Mouse (Mus musculus) natural killer cell, adult 2 months (primary cell): ENCODE measurements around the gene Gucy1b1.

Experiments
- DNase-seq, 2 experiments: peaks; one replicate each; pipeline ENCODE4 v3.0.0; 2022; ENCODE audit warnings: low spot score in 2 of 2

The Gucy1b1 gene

GRCm38 (mm10) chr3:82074201-82074851 lies at the start of gene Gucy1b1:
Gene Gucy1b1 (minus strand): TSS chr3:82074689.
- DNase-seq, result peak; percentile 5 to 17

DNA sequence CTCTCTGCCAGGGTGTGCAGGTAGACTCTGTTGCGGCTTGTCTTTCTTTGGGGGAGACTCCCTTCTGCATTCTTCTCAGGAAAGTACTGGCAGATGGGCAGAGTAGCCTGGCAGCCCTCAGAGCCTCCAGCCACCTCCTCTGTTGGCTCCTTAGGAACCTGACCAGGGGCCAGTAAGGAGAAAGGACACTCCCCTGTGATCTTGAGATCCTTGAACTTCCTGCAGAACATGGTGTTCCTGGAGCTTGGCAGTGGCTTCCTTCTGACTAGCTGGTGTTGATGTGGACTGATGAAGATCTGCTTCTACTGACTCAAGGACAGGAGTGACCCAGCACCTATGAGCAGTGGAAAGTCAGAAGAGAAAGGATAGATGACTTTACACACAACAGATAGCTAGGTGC lies 44.4 kb upstream of the Gucy1b1 start:
- DNase-seq, result no peak

- DNase-seq, result no peak
Observed at GRCm38 (mm10) chr3:82112439-82112838, 38.0 kb upstream of the Gucy1b1 start.

DNA sequence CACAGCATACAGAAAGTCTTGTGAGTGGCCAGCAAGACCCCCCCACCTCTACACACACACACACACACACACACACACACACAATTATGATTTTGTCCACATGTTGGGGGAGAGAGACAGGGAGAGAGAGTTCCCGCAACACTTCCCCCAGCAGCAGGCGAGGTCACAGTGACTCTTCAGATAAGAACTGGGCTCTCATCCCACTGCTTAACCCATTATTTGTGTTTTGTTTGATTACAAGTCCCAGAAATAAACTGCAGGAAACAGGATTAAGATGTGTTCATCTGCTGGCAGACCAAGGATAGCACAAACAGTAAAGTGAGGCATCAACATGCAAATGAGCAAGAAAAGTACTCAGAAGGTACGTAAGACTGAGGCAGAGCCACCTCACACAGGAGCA lies 37.5 kb upstream of the Gucy1b1 start:
- no peak for DNase-seq

GRCm38 (mm10) chr3:82108951-82109350 lies 34.5 kb upstream of the Gucy1b1 start:
- no peak for DNase-seq

DNA sequence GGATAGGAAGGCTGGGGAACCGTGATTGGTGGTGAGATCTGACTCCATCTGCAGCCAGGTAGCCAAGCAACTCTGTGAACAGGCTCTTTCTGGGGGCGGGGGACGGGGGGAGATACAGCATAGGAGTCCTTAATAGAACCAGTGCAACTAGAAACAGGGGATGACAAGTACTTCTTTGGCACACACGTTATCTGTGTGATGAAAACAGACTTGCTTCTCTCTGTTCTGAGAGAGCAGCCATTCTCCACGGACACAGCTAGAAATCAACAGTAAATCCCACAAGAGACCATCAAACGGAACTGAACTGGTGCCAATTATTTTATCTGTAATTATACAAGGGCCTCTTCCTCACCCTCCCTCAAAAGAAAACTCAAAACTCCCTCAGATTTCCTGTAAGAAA lies 29.7 kb upstream of the Gucy1b1 start:
- no peak for DNase-seq

DNA sequence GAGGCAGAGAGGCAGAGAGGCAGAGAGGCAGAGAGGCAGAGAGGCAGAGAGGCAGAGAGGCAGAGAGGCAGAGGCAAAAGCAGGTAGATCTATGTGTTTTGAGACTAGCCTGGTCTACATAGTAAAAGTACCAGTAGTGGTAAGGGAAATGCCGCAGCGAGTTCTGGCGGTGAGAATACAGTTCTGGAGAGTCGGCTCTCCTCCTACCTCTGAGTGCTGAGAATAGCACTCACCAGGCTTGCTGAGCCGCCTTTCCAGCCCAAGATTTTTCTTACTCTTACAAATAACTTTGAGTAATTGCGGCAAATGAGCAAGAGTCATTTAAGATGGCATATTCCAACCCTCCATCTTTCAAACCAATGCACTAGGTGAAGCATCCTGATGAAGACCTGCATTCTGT lies 24.6 kb upstream of the Gucy1b1 start:
- DNase-seq, result no peak

DNA sequence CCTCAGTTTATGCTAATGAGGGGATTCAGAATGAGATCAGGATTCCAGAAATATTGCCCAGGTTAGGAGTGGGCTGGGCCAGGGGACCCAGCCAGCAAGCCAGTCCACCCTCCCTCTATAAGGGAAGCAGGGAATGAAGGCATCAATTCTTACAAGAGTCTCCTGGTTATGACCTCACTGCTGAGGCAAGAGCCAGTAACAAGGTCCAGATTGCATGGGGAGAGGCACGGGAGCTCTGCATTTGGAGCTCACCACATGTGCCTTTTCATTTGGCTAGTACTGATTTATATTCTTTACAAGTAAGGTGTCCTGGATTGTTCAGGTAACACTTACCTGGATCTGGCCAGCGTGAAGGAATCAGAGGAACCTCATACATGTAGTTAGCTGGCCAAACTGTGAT lies 22.3 kb upstream of the Gucy1b1 start:
- DNase-seq, result no peak

DNA sequence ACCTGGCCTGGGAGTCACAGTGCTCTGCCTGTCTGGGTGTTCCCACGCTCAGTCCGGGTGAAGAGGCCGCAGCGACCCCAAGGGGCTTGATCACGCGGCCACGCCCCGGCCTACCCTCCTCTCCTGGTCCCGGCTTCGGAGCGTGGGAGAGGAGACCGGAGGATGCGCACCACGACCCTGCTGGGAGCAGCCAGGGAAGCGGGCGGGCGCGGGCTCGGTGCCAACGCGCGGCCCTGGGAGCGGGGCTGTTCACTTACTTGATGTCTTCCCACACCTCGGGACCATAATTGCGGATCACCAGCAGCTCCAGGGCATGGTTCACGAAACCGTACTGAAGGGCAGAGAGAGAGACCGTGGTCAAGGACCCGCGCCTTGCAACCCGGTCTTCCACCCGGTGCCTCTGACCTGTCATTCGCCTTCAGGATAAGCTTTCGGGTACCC lies 728 bp downstream of the Gucy1b1 start:
- no peak for DNase-seq

GRCm38 (mm10) chr3:82067830-82068229 lies 6.7 kb downstream of the Gucy1b1 start:
- DNase-seq, result no peak

GRCm38 (mm10) chr3:82061402-82062180 lies 12.9 kb downstream of the Gucy1b1 start:
- DNase-seq, result no peak

DNA sequence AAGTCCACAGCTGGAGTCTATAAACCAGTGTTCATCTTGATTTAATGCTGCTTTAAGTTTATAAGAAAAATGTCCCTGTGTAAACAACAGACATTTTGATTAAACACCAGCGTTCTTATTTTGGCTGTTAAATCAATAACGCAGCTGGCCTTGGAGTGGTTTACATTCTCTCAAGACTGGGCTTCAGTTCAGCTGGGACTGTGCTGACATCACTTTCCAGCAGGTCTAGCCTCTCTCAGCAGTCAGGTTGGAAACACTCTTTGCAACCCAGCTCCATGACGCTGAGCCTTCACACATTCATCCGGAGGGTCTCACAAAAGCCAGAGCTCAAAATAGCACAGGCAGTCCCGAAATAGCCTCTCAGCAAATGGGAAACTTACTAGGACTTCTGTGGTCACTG lies 17.3 kb downstream of the Gucy1b1 start:
- no peak for DNase-seq

DNA sequence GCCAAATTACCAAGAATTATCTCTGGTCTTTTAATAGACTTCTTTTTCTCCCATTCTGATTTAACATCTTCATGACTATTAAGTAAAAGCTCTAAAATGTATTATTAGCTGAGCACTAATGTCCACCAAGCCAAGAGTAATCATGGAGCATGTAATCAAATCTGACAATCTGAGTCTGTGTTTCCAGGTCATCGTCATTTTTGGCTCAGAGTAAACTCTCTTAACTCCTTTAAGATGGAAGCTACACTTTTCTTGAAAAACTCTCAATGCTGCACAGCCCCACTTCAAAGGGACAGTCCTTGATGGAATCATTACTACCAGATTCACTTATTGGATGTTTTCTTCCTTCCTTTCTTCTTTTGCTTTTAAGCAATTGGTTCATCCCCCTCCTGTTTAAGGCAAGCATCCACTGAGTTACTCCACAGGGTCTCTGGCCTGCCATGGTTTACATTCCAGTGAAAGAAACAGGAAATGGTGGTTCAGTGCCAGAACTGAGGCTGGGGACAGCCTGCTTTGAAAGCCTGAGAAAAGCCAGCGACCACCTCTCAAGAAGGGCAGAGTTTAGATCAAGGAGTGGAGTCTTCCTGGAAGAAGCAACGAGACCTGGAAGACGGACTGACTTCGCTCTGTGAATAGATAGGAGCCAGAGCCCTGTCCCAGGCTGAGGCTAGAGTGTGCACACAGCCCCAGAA lies 20.1 kb downstream of the Gucy1b1 start:
- no peak for DNase-seq

GRCm38 (mm10) chr3:82052029-82052428 lies 22.5 kb downstream of the Gucy1b1 start:
- DNase-seq, result no peak

GRCm38 (mm10) chr3:82051468-82051867 lies 23.0 kb downstream of the Gucy1b1 start:
- no peak for DNase-seq

- DNase-seq, result no peak
Observed at GRCm38 (mm10) chr3:82048681-82049080, 25.8 kb downstream of the Gucy1b1 start.

DNA sequence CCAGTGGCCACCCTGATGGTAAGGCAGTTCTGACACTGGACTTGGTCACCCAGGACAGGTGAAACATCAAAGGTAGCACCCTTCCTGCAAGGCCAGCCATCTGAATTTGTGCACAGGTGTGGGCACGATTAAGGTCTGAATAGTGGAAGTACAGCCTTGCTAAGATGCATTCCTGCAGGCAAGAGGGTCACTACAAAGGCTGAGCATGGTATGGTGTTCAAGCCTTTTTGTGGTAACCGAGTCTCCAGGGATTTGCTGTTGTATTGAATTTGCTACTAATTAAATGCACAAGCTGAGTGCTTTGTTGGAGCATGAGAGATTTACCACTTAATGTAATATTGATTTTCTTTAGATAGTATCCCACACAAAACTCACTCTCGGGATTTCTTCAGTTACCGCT lies 26.4 kb downstream of the Gucy1b1 start:
- DNase-seq, result no peak

GRCm38 (mm10) chr3:82047100-82047753 lies 27.3 kb downstream of the Gucy1b1 start:
- no peak for DNase-seq

DNA sequence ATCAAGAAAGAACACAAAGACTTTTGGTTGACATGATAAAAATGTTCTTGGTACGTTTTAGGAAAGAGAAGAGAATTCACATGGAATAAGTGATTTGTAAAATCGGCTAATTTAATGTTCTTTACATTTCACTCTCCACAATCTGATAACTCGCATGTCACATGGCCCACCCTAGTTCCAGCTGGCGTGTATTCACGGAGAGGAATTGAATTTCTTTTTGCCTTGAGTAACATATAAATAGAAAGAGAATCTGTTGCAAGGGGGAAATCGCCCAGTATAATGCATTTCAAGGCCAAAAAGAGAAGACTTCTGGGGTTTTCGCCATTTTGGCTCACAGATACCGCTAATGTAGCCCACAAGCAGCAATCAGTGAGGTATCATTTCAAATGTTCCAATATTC lies 28.4 kb downstream of the Gucy1b1 start:
- no peak for DNase-seq

GRCm38 (mm10) chr3:82044902-82045301 lies 29.6 kb downstream of the Gucy1b1 start:
- no peak for DNase-seq

- no peak for DNase-seq
Observed at GRCm38 (mm10) chr3:82043676-82044075, 30.8 kb downstream of the Gucy1b1 start.
